9 mouse cellular contexts compared by ENCODE assay signal in genomic region chr15:99449131-99449750, GRCm38 (mm10). TPM values are rescaled to one million over a fixed set of nuclear protein-coding genes. Genes with fewer than 3 reads are reported as not detected.
A peak's percentile ranks its signal among the peaks of the same experiment; 100 is the strongest.
DNase-seq lines count a peak whose midpoint lies in the region; ATAC-seq and TF ChIP-seq lines count a peak whose summit lies in the region.
"Had no signal": no experiment of that assay in that cellular context is flagged by ENCODE, and none has a peak within 500 bp of the region (broad histone marks: within the 10 kb centered on the region; RNA-seq: fewer than 3 reads in every experiment).

No protein-coding gene starts in this region.

- peak overlapping the region; percentile 27; the same call in 1 of the 2 replicates for H3K4me2 ChIP-seq in lung, embryonic 14.5 days
- no peak overlapping the region for H3K4me2 ChIP-seq in kidney, embryonic 14.5 days (replicated peaks; ENCODE audit: low read depth, low read length)
- H3K4me2 ChIP-seq in liver, embryonic 14.5 days (ENCODE audit: low read depth) = peak overlapping the region; percentile 47

- peaks cover 18% of the 10 kb centered on the region; the same call in 1 of the 2 replicates for H3K36me3 ChIP-seq in lung, embryonic 14.5 days (ENCODE audit: insufficient read depth)
- peaks cover 4% of the 10 kb centered on the region; the same call in 1 of the 2 replicates for H3K36me3 ChIP-seq in kidney, embryonic 14.5 days (ENCODE audit: control insufficient read depth, insufficient read depth, low read length)
- H3K36me3 ChIP-seq in liver, embryonic 14.5 days (replicated peaks; ENCODE audit: control insufficient read depth, insufficient read depth, low read depth) = no peaks in the 10 kb centered on the region

- no peak for TF ChIP-seq EP300 in liver, embryonic 14.5 days (IDR thresholded peaks at IDR 0.05; ENCODE audit: low read depth)

- peak; percentile 70 for DNase-seq in lung, embryonic 14.5 days
- no peak for DNase-seq in lung, adult 2 months
- peak; percentile 77 for DNase-seq in cerebellum, adult 11-12 months
- peak; percentile 51 to 74 for DNase-seq in frontal cortex, postnatal 36 days (ENCODE audit: low spot score in 2 of 2)
- no peak for DNase-seq in liver, embryonic 14.5 days (ENCODE audit: low read depth in 3 of 3, low spot score in 3 of 3)
- DNase-seq in right cerebral cortex, postnatal 36 days (ENCODE audit: low spot score in 2 of 2) = peak; percentile 51 to 61
- no peak for DNase-seq in spleen, adult 18-20 months

- no peaks in the 10 kb centered on the region for H3K27me3 ChIP-seq in lung, embryonic 14.5 days (ENCODE audit: insufficient read depth, low read length)
- H3K27me3 ChIP-seq in kidney, embryonic 14.5 days (ENCODE audit: control insufficient read depth, insufficient read depth, low read length) = no peaks in the 10 kb centered on the region
- no peaks in the 10 kb centered on the region for H3K27me3 ChIP-seq in liver, embryonic 14.5 days (ENCODE audit: control insufficient read depth, insufficient read depth, low read length)
- H3K27me3 ChIP-seq: Patski had no signal

- H3K9me3 ChIP-seq in lung, embryonic 14.5 days (ENCODE audit: low read depth, low read length) = no peaks in the 10 kb centered on the region
- H3K9me3 ChIP-seq in kidney, embryonic 14.5 days (ENCODE audit: control insufficient read depth, low read length) = no peaks in the 10 kb centered on the region
- H3K9me3 ChIP-seq in liver, embryonic 14.5 days (ENCODE audit: control insufficient read depth, low read length) = no peaks in the 10 kb centered on the region

- no peak for TF ChIP-seq POLR2A in lung, adult 2 months (IDR thresholded peaks at IDR 0.05; ENCODE audit: borderline replicate concordance, extremely low read depth, low read depth, low read length)

- WGBS in lung, embryonic 14.5 days = 35% methylated on average over 9 of the region's 9 CpGs
- WGBS in lung, adult 2 months = 27% methylated on average over 9 of the region's 9 CpGs
- WGBS in kidney, embryonic 14.5 days = 50% methylated on average over 9 of the region's 9 CpGs
- WGBS in liver, embryonic 14.5 days (ENCODE audit: insufficient replicate concordance) = 21% methylated on average over 9 of the region's 9 CpGs

- no peak overlapping the region for H3K4me3 ChIP-seq in lung, embryonic 14.5 days (ENCODE audit: low read depth, low read length)
- H3K4me3 ChIP-seq in lung, adult 2 months (replicated peaks; ENCODE audit: extremely low read depth, low read depth, low read length) = no peak overlapping the region
- H3K4me3 ChIP-seq in kidney, embryonic 14.5 days (ENCODE audit: low read length) = no peak overlapping the region
- no peak overlapping the region for H3K4me3 ChIP-seq in liver, embryonic 14.5 days (ENCODE audit: insufficient read depth in 1 of 2, low read depth in 2 of 2, low read length in 2 of 2)

- TF ChIP-seq CTCF in lung, embryonic 14.5 days (IDR thresholded peaks at IDR 0.05; ENCODE audit: low read depth) = no peak
- TF ChIP-seq CTCF in lung, adult 2 months (IDR thresholded peaks at IDR 0.05; ENCODE audit: insufficient read depth, low read length) = no peak
- TF ChIP-seq CTCF in liver, embryonic 14.5 days (IDR thresholded peaks at IDR 0.05; ENCODE audit: low read depth) = no peak

- peak overlapping the region; percentile 76 for H3K27ac ChIP-seq in lung, embryonic 14.5 days (ENCODE audit: low read depth)
- peak overlapping the region; percentile 18; the same call in 1 of the 2 replicates for H3K27ac ChIP-seq in kidney, embryonic 14.5 days (ENCODE audit: low read depth, low read length)
- no peak overlapping the region; the same call in 1 of the 2 replicates for H3K27ac ChIP-seq in liver, embryonic 14.5 days

- H3K4me1 ChIP-seq in lung, embryonic 14.5 days (ENCODE audit: insufficient read depth) = peaks cover 19% of the 10 kb centered on the region; the same call in 1 of the 2 replicates
- peaks cover 8% of the 10 kb centered on the region for H3K4me1 ChIP-seq in lung, adult 2 months (ENCODE audit: control insufficient read depth, insufficient read depth, low read length)
- peaks cover 6% of the 10 kb centered on the region; the same call in 1 of the 2 replicates for H3K4me1 ChIP-seq in kidney, embryonic 14.5 days (ENCODE audit: control insufficient read depth, insufficient read depth, low read length)
- H3K4me1 ChIP-seq in liver, embryonic 14.5 days (replicated peaks; ENCODE audit: control insufficient read depth in 2 of 2, insufficient read depth in 2 of 2, low read length in 1 of 2) = peaks cover 11 to 23% of the 10 kb centered on the region in 2 experiments

- no peak overlapping the region for H3K9ac ChIP-seq in lung, embryonic 14.5 days
- H3K9ac ChIP-seq in kidney, embryonic 14.5 days (ENCODE audit: low read depth, low read length) = 0 out of 2 replicates have a peak overlapping the region, but pooled peaks have one; percentile 0
- no peak overlapping the region for H3K9ac ChIP-seq in liver, embryonic 14.5 days (replicated peaks)

- peak; percentile 69; the same call in 1 of the 2 replicates for ATAC-seq in lung, embryonic 14.5 days (ENCODE audit: insufficient read depth)
- ATAC-seq in kidney, embryonic 14.5 days (ENCODE audit: low FRiP score, low TSS enrichment) = no peak
- peak; percentile 44 for ATAC-seq in liver, embryonic 14.5 days (ENCODE audit: insufficient read depth)
- ATAC-seq: Patski had no signal

RNA-seq across cellular contexts. Expression of gene Nckap5l, which starts 8.3 kb away (rescaled TPM):
- 11.0 and 14.4 TPM in 2 replicates for polyA plus RNA-seq in lung, embryonic 14.5 days (2014; fragmentation: Nextera tagmentation; extraction: Ambion mirVana)
- polyA plus RNA-seq in lung, adult 2 months (2012; rRNA removed) = 13.0 and 13.4 TPM in 2 replicates
- polyA plus RNA-seq in kidney, embryonic 14.5 days (2014; fragmentation: Nextera tagmentation; extraction: Ambion mirVana) = 9.3 and 11.8 TPM in 2 replicates
- 0.70 and 1.2 TPM in 2 replicates for polyA plus RNA-seq in liver, embryonic 14.5 days (2012; rRNA removed)
- 0.85 and 1.4 TPM in 2 replicates for polyA plus RNA-seq in liver, embryonic 14.5 days (2014; fragmentation: Nextera tagmentation; extraction: Ambion mirVana)

RNA-seq across cellular contexts. Expression of gene Bcdin3d, which starts 25.3 kb away (rescaled TPM):
- 13.2 and 16.1 TPM in 2 replicates for polyA plus RNA-seq in lung, embryonic 14.5 days (2014; fragmentation: Nextera tagmentation; extraction: Ambion mirVana)
- 5.0 and 5.2 TPM in 2 replicates for polyA plus RNA-seq in lung, adult 2 months (2012; rRNA removed)
- polyA plus RNA-seq in kidney, embryonic 14.5 days (2014; fragmentation: Nextera tagmentation; extraction: Ambion mirVana) = 13.2 and 16.9 TPM in 2 replicates
- 3.0 and 3.3 TPM in 2 replicates for polyA plus RNA-seq in liver, embryonic 14.5 days (2012; rRNA removed)
- 5.0 TPM in 2 replicates for polyA plus RNA-seq in liver, embryonic 14.5 days (2014; fragmentation: Nextera tagmentation; extraction: Ambion mirVana)

RNA-seq across cellular contexts. Expression of gene Tmbim6, which starts 56.6 kb away (rescaled TPM):
- 327 and 339 TPM in 2 replicates for polyA plus RNA-seq in lung, embryonic 14.5 days (2014; fragmentation: Nextera tagmentation; extraction: Ambion mirVana)
- polyA plus RNA-seq in lung, adult 2 months (2012; rRNA removed) = 1,026 and 1,059 TPM in 2 replicates
- polyA plus RNA-seq in kidney, embryonic 14.5 days (2014; fragmentation: Nextera tagmentation; extraction: Ambion mirVana) = 321 and 409 TPM in 2 replicates
- 88.2 and 99.7 TPM in 2 replicates for polyA plus RNA-seq in liver, embryonic 14.5 days (2012; rRNA removed)
- 187 and 202 TPM in 2 replicates for polyA plus RNA-seq in liver, embryonic 14.5 days (2014; fragmentation: Nextera tagmentation; extraction: Ambion mirVana)

Comparison
In these comparisons a context has a peak if more than half of its experiments do, and no peak if none do; other contexts are left out.
1. DNase-seq: peak in lung, embryonic 14.5 days (single experiment), cerebellum, adult 11-12 months (single experiment), frontal cortex, postnatal 36 days (2 of 2) and right cerebral cortex, postnatal 36 days (2 of 2); none in lung, adult 2 months (single experiment), liver, embryonic 14.5 days (0 of 3) and spleen, adult 18-20 months (0 of 2).